Mouse (Mus musculus) hindbrain, embryonic 11.5 days (tissue): ENCODE results near the gene Scml4. TPM values are rescaled to one million over a fixed set of nuclear protein-coding genes. Genes with fewer than 3 reads are reported as not detected.
A peak's percentile ranks its signal among the peaks of the same experiment; 100 is the strongest.

Experiments
- ATAC-seq: fragments of 200-750 bp; cut with Nextera tagmentation; 2 replicates; pipeline ENCODE4 v1.8.0; 2017; ENCODE audit warnings: mild to moderate bottlenecking, moderate TSS enrichment, moderate library complexity; ENCODE audit not compliant: low FRiP score
- DNase-seq: peaks from one replicate; pipeline ENCODE4 v3.0.0-alpha.2; 2015; ENCODE audit warnings: low spot score
- H3K27ac ChIP-seq: fragments of 300-500 bp; sonication (generic); 2 replicates; pipeline ENCODE4 v1.5.1; 2014; ENCODE audit warnings: mild to moderate bottlenecking, low read depth, low read length
- H3K27me3 ChIP-seq: fragments of 300-500 bp; sonication (generic); 2 replicates; pipeline ENCODE4 v1.6.1; 2014; ENCODE audit warnings: mild to moderate bottlenecking, low read length, moderate library complexity, mixed read lengths; ENCODE audit not compliant: control insufficient read depth, insufficient read depth
- H3K36me3 ChIP-seq: fragments of 300-500 bp; sonication (generic); 2 replicates; pipeline ENCODE4 v1.6.1; 2014; ENCODE audit warnings: mild to moderate bottlenecking, low read length, moderate library complexity, mixed read lengths; ENCODE audit not compliant: control insufficient read depth, insufficient read depth
- H3K4me1 ChIP-seq: fragments of 300-500 bp; sonication (generic); replicated peaks from 2 replicates; pipeline ENCODE4 v1.6.1; 2014; ENCODE audit warnings: low read length, mixed read lengths; ENCODE audit not compliant: control insufficient read depth, insufficient read depth
- H3K4me2 ChIP-seq: fragments of 300-500 bp; sonication (generic); replicated peaks from 2 replicates; pipeline ENCODE4 v1.6.1; 2014; ENCODE audit warnings: mild to moderate bottlenecking, low read depth, low read length
- H3K4me3 ChIP-seq: fragments of 300-500 bp; sonication (generic); 2 replicates; pipeline ENCODE4 v1.5.1; 2014; ENCODE audit warnings: low read depth, low read length
- H3K9ac ChIP-seq: fragments of 300-500 bp; sonication (generic); 2 replicates; pipeline ENCODE4 v1.6.1; 2014; ENCODE audit warnings: low read depth, low read length
- H3K9me3 ChIP-seq: fragments of 300-500 bp; sonication (generic); 2 replicates; pipeline ENCODE4 v1.6.1; 2016; ENCODE audit warnings: low read length; ENCODE audit not compliant: control insufficient read depth
- WGBS: fragments of 180-500 bp; shearing (Covaris S2); extraction: QIAGEN DNeasy Blood & Tissue Kit; methylation state at CpG from one replicate; pipeline ENCODE4 v1.1.7; 2014; 5-methylcytosine and 5-hydroxymethylcytosine counted together
- polyA plus RNA-seq: library from polyadenylated mRNA; unstranded; fragments of >200 nt; fragmentation: Nextera tagmentation; extraction: Ambion mirVana; gene quantifications from 2 replicates; pipeline ENCODE4 v1.2.1, GENCODE M21; 2014

Scml4 gene
- polyA plus RNA-seq, 1 experiment from 2014 or later, result 2.5 TPM

- no peak for ATAC-seq
- no peak overlapping the region for H3K9ac ChIP-seq
These were observed 108.2 kb downstream of the Scml4 start for GRCm38 (mm10) chr10:42968332-42968731.

GRCm38 (mm10) chr10:42972504-42973172 lies 112.5 kb downstream of the Scml4 start:
- DNase-seq, result peak; percentile 88
- Histone ChIP-seq H3K27ac (no peak overlapping the region), H3K36me3 (no peaks in the 10 kb centered on the region), H3K9me3 (no peaks in the 10 kb centered on the region), H3K4me1 (no peaks in the 10 kb centered on the region), H3K4me3 (no peak overlapping the region), H3K27me3 (no peaks in the 10 kb centered on the region), H3K9ac (no peak overlapping the region), H3K4me2 (no peak overlapping the region)
- 31% methylated on average over 18 of the region's 18 CpGs for WGBS
- peak; percentile 61 for ATAC-seq

More at GRCm38 (mm10) chr10:42968332-42968731, 108.2 kb downstream of the Scml4 start:
- no peak for DNase-seq
- WGBS, result 10% methylated on average over 2 of the region's 2 CpGs
- Histone ChIP-seq H3K9me3 (no peaks in the 10 kb centered on the region), H3K4me2 (no peak overlapping the region), H3K4me3 (no peak overlapping the region), H3K4me1 (no peaks in the 10 kb centered on the region), H3K36me3 (no peaks in the 10 kb centered on the region), H3K27me3 (no peaks in the 10 kb centered on the region), H3K27ac (no peak overlapping the region)

GRCm38 (mm10) chr10:42973537-42973936 lies 113.4 kb downstream of the Scml4 start:
- no peak for ATAC-seq

GRCm38 (mm10) chr10:42976577-42976976 lies 116.4 kb downstream of the Scml4 start:
- no peak overlapping the region for H3K4me3 ChIP-seq
- H3K27ac ChIP-seq, result no peak overlapping the region
- no peak overlapping the region for H3K9ac ChIP-seq
- no peaks in the 10 kb centered on the region for H3K27me3 ChIP-seq
- H3K36me3 ChIP-seq, result no peaks in the 10 kb centered on the region
- H3K4me2 ChIP-seq, result no peak overlapping the region
- no peaks in the 10 kb centered on the region for H3K9me3 ChIP-seq
- no peak for ATAC-seq
- DNase-seq, result no peak
- WGBS, result 83% methylated on average over 6 of the region's 6 CpGs
- H3K4me1 ChIP-seq, result no peaks in the 10 kb centered on the region

More at GRCm38 (mm10) chr10:42973537-42973936, 113.4 kb downstream of the Scml4 start:
- Histone ChIP-seq H3K4me1 (no peaks in the 10 kb centered on the region), H3K36me3 (no peaks in the 10 kb centered on the region), H3K4me2 (no peak overlapping the region), H3K27ac (no peak overlapping the region), H3K4me3 (no peak overlapping the region), H3K9me3 (no peaks in the 10 kb centered on the region), H3K27me3 (no peaks in the 10 kb centered on the region), H3K9ac (no peak overlapping the region)
- 55% methylated on average over 4 of the region's 4 CpGs for WGBS
- DNase-seq, result no peak

- ATAC-seq (no peak), DNase-seq (no peak)
- Histone ChIP-seq H3K27me3 (no peaks in the 10 kb centered on the region), H3K4me2 (no peak overlapping the region), H3K36me3 (no peaks in the 10 kb centered on the region), H3K27ac (no peak overlapping the region), H3K9me3 (no peaks in the 10 kb centered on the region), H3K4me1 (no peaks in the 10 kb centered on the region), H3K4me3 (no peak overlapping the region), H3K9ac (no peak overlapping the region)
- 63% methylated on average over 3 of the region's 3 CpGs for WGBS
These were observed 118.2 kb downstream of the Scml4 start for GRCm38 (mm10) chr10:42978346-42978745.

- WGBS, result 49% methylated on average over 7 of the region's 7 CpGs
- no peak overlapping the region for H3K4me3 ChIP-seq
- H3K4me1 ChIP-seq, result no peaks in the 10 kb centered on the region
- H3K9me3 ChIP-seq, result no peaks in the 10 kb centered on the region
- H3K27me3 ChIP-seq, result no peaks in the 10 kb centered on the region
- no peak overlapping the region for H3K9ac ChIP-seq
- 0 out of 2 replicates have a peak overlapping the region, but pooled peaks have one; percentile 17 for H3K27ac ChIP-seq
- no peaks in the 10 kb centered on the region for H3K36me3 ChIP-seq
- DNase-seq (peak; percentile 51), ATAC-seq (peak; percentile 72)
- no peak overlapping the region for H3K4me2 ChIP-seq
These were observed 121.0 kb downstream of the Scml4 start for GRCm38 (mm10) chr10:42980999-42981757.

GRCm38 (mm10) chr10:42984886-42985285 lies 124.7 kb downstream of the Scml4 start:
- Histone ChIP-seq H3K27ac (no peak overlapping the region), H3K9me3 (no peaks in the 10 kb centered on the region), H3K36me3 (no peaks in the 10 kb centered on the region), H3K4me3 (no peak overlapping the region), H3K4me2 (no peak overlapping the region), H3K9ac (no peak overlapping the region), H3K4me1 (peaks cover 2% of the 10 kb centered on the region; the same call in 1 of the 2 replicates), H3K27me3 (no peaks in the 10 kb centered on the region)
- DNase-seq (no peak), ATAC-seq (no peak)
- 53% methylated on average over 4 of the region's 4 CpGs for WGBS

GRCm38 (mm10) chr10:42987594-42988052 lies 127.5 kb downstream of the Scml4 start:
- no peaks in the 10 kb centered on the region for H3K9me3 ChIP-seq
- H3K9ac ChIP-seq, result no peak overlapping the region
- DNase-seq, result peak; percentile 71
- no peak overlapping the region for H3K4me3 ChIP-seq
- peak; percentile 78 for ATAC-seq
- no peaks in the 10 kb centered on the region for H3K36me3 ChIP-seq
- H3K4me1 ChIP-seq, result peaks cover 2% of the 10 kb centered on the region; the same call in 1 of the 2 replicates
- H3K27ac ChIP-seq, result no peak overlapping the region
- WGBS, result 15% methylated on average over 6 of the region's 6 CpGs
- peaks cover 2% of the 10 kb centered on the region; the same call in 1 of the 2 replicates for H3K27me3 ChIP-seq
- no peak overlapping the region for H3K4me2 ChIP-seq
